Mouse (Mus musculus): Measurements from ENCODE around the gene Pcyt1b.

Gene Pcyt1b

GRCm38 (mm10) chrX:93654218-93655002 is at the start of gene Pcyt1b:
Gene Pcyt1b, plus strand, starts transcription at chrX:93654863.
- in situ Hi-C loops (cut with MboI; ENCODE audit: low sequenced_read_pairs) = no loop called here

- in situ Hi-C loops (cut with MboI; ENCODE audit: low sequenced_read_pairs) = no loop called here
Observed at GRCm38 (mm10) chrX:93630256-93630655, 24.4 kb upstream of the Pcyt1b start.

- in situ Hi-C loops (cut with MboI; ENCODE audit: low sequenced_read_pairs) = no loop called here
Observed at GRCm38 (mm10) chrX:93631657-93632449, 22.8 kb upstream of the Pcyt1b start, which contains the start of gene Pola1. Gene Pola1, minus strand, starts transcription at chrX:93632155.

GRCm38 (mm10) chrX:93634861-93635375 is 19.7 kb upstream of the Pcyt1b start:
- in situ Hi-C loops (cut with MboI; ENCODE audit: low sequenced_read_pairs) = no loop called here

- in situ Hi-C loops (cut with MboI; ENCODE audit: low sequenced_read_pairs) = no loop called here
Observed at GRCm38 (mm10) chrX:93643600-93643999, 11.1 kb upstream of the Pcyt1b start.

GRCm38 (mm10) chrX:93644022-93644421 is 10.6 kb upstream of the Pcyt1b start:
- in situ Hi-C loops (cut with MboI; ENCODE audit: low sequenced_read_pairs) = no loop called here

GRCm38 (mm10) chrX:93650738-93651137 is 3.9 kb upstream of the Pcyt1b start:
- in situ Hi-C loops (cut with MboI; ENCODE audit: low sequenced_read_pairs) = no loop called here

GRCm38 (mm10) chrX:93655153-93655552 is 490 bp downstream of the Pcyt1b start:
- in situ Hi-C loops (cut with MboI; ENCODE audit: low sequenced_read_pairs) = no loop called here

- in situ Hi-C loops (cut with MboI; ENCODE audit: low sequenced_read_pairs) = no loop called here
Observed at GRCm38 (mm10) chrX:93663919-93664586, 9.4 kb downstream of the Pcyt1b start.

GRCm38 (mm10) chrX:93664787-93665186 is 10.1 kb downstream of the Pcyt1b start:
- in situ Hi-C loops (cut with MboI; ENCODE audit: low sequenced_read_pairs) = no loop called here

GRCm38 (mm10) chrX:93674432-93674831 is 19.8 kb downstream of the Pcyt1b start:
- in situ Hi-C loops (cut with MboI; ENCODE audit: low sequenced_read_pairs) = no loop called here

GRCm38 (mm10) chrX:93674836-93675795 is 20.5 kb downstream of the Pcyt1b start:
- in situ Hi-C loops (cut with MboI; ENCODE audit: low sequenced_read_pairs) = no loop called here

GRCm38 (mm10) chrX:93676228-93676627 is 21.6 kb downstream of the Pcyt1b start:
- in situ Hi-C loops (cut with MboI; ENCODE audit: low sequenced_read_pairs) = no loop called here

GRCm38 (mm10) chrX:93689287-93689686 is 34.6 kb downstream of the Pcyt1b start:
- in situ Hi-C loops (cut with MboI; ENCODE audit: low sequenced_read_pairs) = no loop called here

- in situ Hi-C loops (cut with MboI; ENCODE audit: low sequenced_read_pairs) = no loop called here
Observed at GRCm38 (mm10) chrX:93690672-93691071, 36.0 kb downstream of the Pcyt1b start.

GRCm38 (mm10) chrX:93697596-93697995 is 42.9 kb downstream of the Pcyt1b start:
- in situ Hi-C loops (cut with MboI; ENCODE audit: low sequenced_read_pairs) = no loop called here

- in situ Hi-C loops (cut with MboI; ENCODE audit: low sequenced_read_pairs) = no loop called here
Observed at GRCm38 (mm10) chrX:93700528-93701225, 46.0 kb downstream of the Pcyt1b start.

- in situ Hi-C loops (cut with MboI; ENCODE audit: low sequenced_read_pairs) = no loop called here
Observed at GRCm38 (mm10) chrX:93712566-93712965, 57.9 kb downstream of the Pcyt1b start.

GRCm38 (mm10) chrX:93729529-93729928 is 74.9 kb downstream of the Pcyt1b start:
- in situ Hi-C loops (cut with MboI; ENCODE audit: low sequenced_read_pairs) = no loop called here

All from CH12F3 (cell line).